Mouse (Mus musculus) hindbrain, embryonic 12.5 days (tissue): ENCODE measurements around the gene Kank4. TPM values are rescaled to one million over a fixed set of nuclear protein-coding genes. Genes with fewer than 3 reads are reported as not detected.
"Not testable (repeated sequence)": the region's sequence is repeated elsewhere in the genome, so short reads cannot be mapped to it uniquely, and the experiment has no call there.

Experiments
- ATAC-seq: fragments of 200-750 bp; cut with Nextera tagmentation; 2 replicates; pipeline ENCODE4 v1.8.0; 2017; ENCODE audit warnings: moderate TSS enrichment; ENCODE audit not compliant: low FRiP score
- H3K27ac ChIP-seq: fragments of 300-500 bp; sonication (generic); 2 replicates; pipeline ENCODE4 v1.5.1; 2016; ENCODE audit warnings: mild to moderate bottlenecking
- H3K27me3 ChIP-seq: fragments of 300-500 bp; sonication (generic); 2 replicates; pipeline ENCODE4 v1.6.1; 2016; ENCODE audit warnings: mild to moderate bottlenecking
- H3K36me3 ChIP-seq: fragments of 300-500 bp; sonication (generic); 2 replicates; pipeline ENCODE4 v1.6.1; 2016; ENCODE audit warnings: mild to moderate bottlenecking
- H3K4me1 ChIP-seq: fragments of 300-500 bp; sonication (generic); 2 replicates; pipeline ENCODE4 v1.6.1; 2016
- H3K4me2 ChIP-seq: fragments of 300-500 bp; sonication (generic); replicated peaks from 2 replicates; pipeline ENCODE4 v1.6.1; 2016; ENCODE audit warnings: mild to moderate bottlenecking
- H3K4me3 ChIP-seq: fragments of 300-500 bp; sonication (generic); 2 replicates; pipeline ENCODE4 v1.5.1; 2016; ENCODE audit warnings: mild to moderate bottlenecking
- H3K9ac ChIP-seq: fragments of 300-500 bp; sonication (generic); 2 replicates; pipeline ENCODE4 v1.6.1; 2016; ENCODE audit warnings: mild to moderate bottlenecking, moderate library complexity
- H3K9me3 ChIP-seq: fragments of 300-500 bp; sonication (generic); replicated peaks from 2 replicates; pipeline ENCODE4 v1.6.1; 2016; ENCODE audit warnings: mild to moderate bottlenecking
- WGBS: fragments of 180-500 bp; shearing (Covaris S2); methylation state at CpG from one replicate; pipeline ENCODE4 v1.1.7; 2016; 5-methylcytosine and 5-hydroxymethylcytosine counted together
- polyA plus RNA-seq: library from polyadenylated mRNA; unstranded; fragments of >200 nt; fragmentation: Nextera tagmentation; extraction: Ambion mirVana; gene quantifications from 2 replicates; pipeline ENCODE4 v1.2.1, GENCODE M21; 2016

The Kank4 gene
- polyA plus RNA-seq, 1 experiment from 2014 or later = 1.5 TPM

- H3K4me3 ChIP-seq, H3K27ac ChIP-seq, H3K9ac ChIP-seq, H3K4me2 ChIP-seq, H3K9me3 ChIP-seq, H3K36me3 ChIP-seq, ATAC-seq: not testable (repeated sequence)
- peaks cover 40% of the 10 kb centered on the region for H3K27me3 ChIP-seq
- WGBS = 92% methylated on average over 1 of the region's 1 CpGs
- peaks cover 17% of the 10 kb centered on the region for H3K4me1 ChIP-seq
Observed at GRCm38 (mm10) chr4:98724682-98725081, 92.7 kb downstream of the Kank4 start.

DNA sequence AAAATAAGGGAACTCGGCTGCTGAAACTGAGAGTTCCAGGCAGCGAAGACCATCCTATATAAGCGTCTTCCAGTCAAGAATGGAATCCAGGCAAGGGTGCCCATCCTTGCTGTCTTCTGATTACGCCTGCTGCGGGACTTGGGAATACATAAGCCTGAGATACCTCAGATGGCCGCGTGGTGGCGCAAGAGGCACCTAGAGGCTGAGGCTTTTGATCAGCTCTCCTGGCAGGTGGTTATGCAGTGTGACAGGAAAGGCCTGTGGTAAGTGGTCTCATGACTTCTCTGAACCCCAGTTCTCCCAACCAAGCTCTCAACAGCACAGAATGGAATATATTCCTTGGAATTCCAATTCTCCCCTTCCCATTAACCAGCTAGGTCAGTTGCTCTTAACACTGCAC, 94.9 kb downstream of the Kank4 start:
- H3K27ac ChIP-seq = no peak overlapping the region
- no peak for ATAC-seq
- no peak overlapping the region for H3K9ac ChIP-seq
- no peaks in the 10 kb centered on the region for H3K36me3 ChIP-seq
- 11% methylated on average over 8 of the region's 8 CpGs for whole genome bisulfite sequencing
- peaks cover 21% of the 10 kb centered on the region for H3K27me3 ChIP-seq
- no peak overlapping the region for H3K4me3 ChIP-seq
- no peak overlapping the region for H3K4me2 ChIP-seq
- no peaks in the 10 kb centered on the region for H3K9me3 ChIP-seq
- H3K4me1 ChIP-seq = peaks cover 12% of the 10 kb centered on the region

GRCm38 (mm10) chr4:98718547-98718917, 98.8 kb downstream of the Kank4 start:
- Histone ChIP-seq H3K4me3 (no peak overlapping the region), H3K4me2 (no peak overlapping the region), H3K27me3 (no peaks in the 10 kb centered on the region), H3K9ac (no peak overlapping the region), H3K4me1 (no peaks in the 10 kb centered on the region), H3K27ac (no peak overlapping the region), H3K9me3 (no peaks in the 10 kb centered on the region), H3K36me3 (no peaks in the 10 kb centered on the region)
- WGBS = 87% methylated on average over 10 of the region's 10 CpGs
- ATAC-seq = no peak

DNA sequence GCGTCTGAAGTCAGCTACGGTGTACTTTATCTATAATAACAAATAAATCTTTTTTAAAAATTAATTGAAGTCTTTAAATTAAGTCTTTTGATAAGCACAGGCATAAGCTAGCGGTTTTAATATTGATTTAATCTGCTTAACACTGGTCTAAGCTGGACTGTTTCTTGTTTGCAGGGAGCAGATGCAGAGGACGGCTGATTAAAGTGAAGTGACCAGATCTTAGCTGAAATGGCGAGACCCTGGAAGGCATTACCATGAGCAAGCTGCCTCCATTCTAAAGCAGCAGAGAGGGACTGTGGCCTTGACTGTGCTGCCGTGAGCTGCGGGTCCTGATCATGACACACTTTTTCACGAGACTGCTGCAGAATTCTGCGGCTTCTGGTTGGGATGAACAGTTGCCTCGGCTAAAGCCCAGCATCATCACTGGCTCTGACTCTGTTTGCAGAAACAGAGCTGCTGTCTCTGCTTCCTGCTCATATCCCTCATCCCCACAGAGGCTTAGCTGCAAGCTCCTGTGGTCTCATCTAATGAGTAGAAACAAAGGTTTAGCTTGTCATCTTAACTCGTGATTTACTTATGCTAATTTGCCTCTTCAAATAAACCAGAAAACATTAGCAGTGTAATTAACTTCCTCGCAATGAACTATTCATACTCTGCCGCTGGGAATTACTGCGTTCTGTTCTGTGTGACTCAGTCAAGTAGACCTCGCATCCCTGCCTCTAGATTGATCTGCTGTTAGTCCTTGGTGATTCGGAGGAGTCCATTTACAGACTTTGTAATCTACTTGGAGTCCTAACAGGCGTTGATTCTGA, 99.4 kb downstream of the Kank4 start:
- no peaks in the 10 kb centered on the region for H3K4me1 ChIP-seq
- ATAC-seq = no peak
- no peaks in the 10 kb centered on the region for H3K27me3 ChIP-seq
- 85% methylated on average over 17 of the region's 17 CpGs for WGBS
- H3K27ac ChIP-seq = no peak overlapping the region
- no peak overlapping the region for H3K4me2 ChIP-seq
- H3K36me3 ChIP-seq = no peaks in the 10 kb centered on the region
- no peak overlapping the region for H3K9ac ChIP-seq
- H3K9me3 ChIP-seq = no peaks in the 10 kb centered on the region
- no peak overlapping the region for H3K4me3 ChIP-seq

DNA sequence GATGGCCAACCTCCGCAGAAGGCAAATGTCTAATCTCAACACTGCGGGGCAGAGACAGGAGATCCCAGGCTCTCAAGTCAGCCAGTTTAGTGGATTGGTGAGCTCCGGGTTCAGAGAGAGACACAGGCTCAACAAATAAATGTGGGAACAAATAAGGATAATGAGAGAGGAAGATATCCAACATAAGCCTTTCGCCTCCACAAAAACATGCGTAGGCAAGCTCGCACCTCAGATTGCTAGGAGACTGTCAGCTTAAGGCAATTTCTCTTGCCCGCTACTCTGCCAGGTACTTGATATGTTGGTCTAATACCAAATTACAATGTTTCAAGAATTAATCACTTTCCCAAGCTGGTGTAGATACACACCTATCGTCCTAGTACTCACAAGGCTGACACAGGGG, 106.4 kb downstream of the Kank4 start:
- no peaks in the 10 kb centered on the region for H3K36me3 ChIP-seq
- no peaks in the 10 kb centered on the region for H3K9me3 ChIP-seq
- H3K4me1 ChIP-seq = no peaks in the 10 kb centered on the region
- no peaks in the 10 kb centered on the region for H3K27me3 ChIP-seq
- H3K4me2 ChIP-seq = no peak overlapping the region
- 97% methylated on average over 8 of the region's 8 CpGs for WGBS
- H3K9ac ChIP-seq = no peak overlapping the region
- ATAC-seq = no peak
- H3K4me3 ChIP-seq = no peak overlapping the region
- H3K27ac ChIP-seq = no peak overlapping the region

Other genes starting within 250 kb of the Kank4 start
- gene L1td1, start 90.8 kb downstream of the Kank4 start, polyA plus RNA-seq = 0.30 and 0.36 TPM in 2 replicates
- not detected in 2 replicates for gene I0C0044D17Rik, start 6.3 kb upstream of the Kank4 start, polyA plus RNA-seq
- 83.7 and 91.5 TPM in 2 replicates for gene Usp1, start 106.3 kb upstream of the Kank4 start, polyA plus RNA-seq
- gene Angptl3, start 213.4 kb upstream of the Kank4 start, polyA plus RNA-seq = 1.6 and 1.9 TPM in 2 replicates